Mouse (Mus musculus): ENCODE data around the gene Pomp.

Gene Pomp

GRCm38 (mm10) chr5:147834841-147835500 is 25.3 kb upstream of the Pomp start:
- TF ChIP-seq GATA4 (IDR thresholded peaks at IDR 0.05; ENCODE audit: insufficient replicate concordance, low read length) = no peak

DNA sequence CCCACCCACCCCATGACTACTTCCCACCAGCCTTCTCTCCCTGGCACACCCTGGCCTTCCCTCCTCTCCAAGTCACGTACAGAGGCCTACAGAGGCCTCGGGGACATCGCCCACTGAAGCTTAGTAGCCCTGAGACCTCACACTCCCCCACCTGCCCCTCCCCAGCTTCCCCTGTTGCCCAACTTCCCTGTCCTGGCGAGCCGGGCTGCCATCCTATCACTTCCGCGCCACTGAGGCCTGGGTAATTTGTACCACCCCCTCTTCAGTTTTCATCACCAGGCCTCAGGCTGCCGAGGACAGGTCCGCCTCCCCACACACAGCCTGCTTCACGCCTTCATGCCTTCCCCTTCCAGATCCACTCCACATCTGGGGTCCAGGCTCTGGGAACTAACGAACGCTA is 20.8 kb upstream of the Pomp start:
- TF ChIP-seq GATA4 (IDR thresholded peaks at IDR 0.05; ENCODE audit: insufficient replicate concordance, low read length) = no peak

DNA sequence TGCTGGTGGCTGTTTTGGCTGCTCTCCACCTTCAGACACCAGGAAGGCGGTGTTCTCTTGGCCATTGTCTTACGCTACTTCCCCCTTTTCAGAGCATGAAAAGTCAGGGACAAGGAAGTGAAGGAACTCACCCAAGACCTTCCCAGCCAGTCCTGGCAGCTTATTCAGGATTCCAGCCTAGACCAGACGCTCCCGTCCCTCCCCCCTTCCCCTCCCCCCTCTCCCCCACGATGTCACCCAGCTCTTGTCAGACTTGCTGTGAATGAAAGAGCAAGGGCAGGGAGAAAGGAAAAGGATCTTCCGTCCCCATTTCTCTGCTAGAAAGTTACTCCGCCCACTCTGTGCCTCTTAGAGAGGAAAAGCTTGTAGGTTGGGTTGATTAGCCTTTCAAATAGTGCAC is 16.9 kb upstream of the Pomp start:
- no peak for TF ChIP-seq GATA4 (IDR thresholded peaks at IDR 0.05; ENCODE audit: insufficient replicate concordance, low read length)

- no peak for TF ChIP-seq GATA4 (IDR thresholded peaks at IDR 0.05; ENCODE audit: insufficient replicate concordance, low read length)
Measured at GRCm38 (mm10) chr5:147845319-147845718, 14.9 kb upstream of the Pomp start.

GRCm38 (mm10) chr5:147847361-147847760 is 12.9 kb upstream of the Pomp start:
- no peak for TF ChIP-seq GATA4 (IDR thresholded peaks at IDR 0.05; ENCODE audit: insufficient replicate concordance, low read length)

DNA sequence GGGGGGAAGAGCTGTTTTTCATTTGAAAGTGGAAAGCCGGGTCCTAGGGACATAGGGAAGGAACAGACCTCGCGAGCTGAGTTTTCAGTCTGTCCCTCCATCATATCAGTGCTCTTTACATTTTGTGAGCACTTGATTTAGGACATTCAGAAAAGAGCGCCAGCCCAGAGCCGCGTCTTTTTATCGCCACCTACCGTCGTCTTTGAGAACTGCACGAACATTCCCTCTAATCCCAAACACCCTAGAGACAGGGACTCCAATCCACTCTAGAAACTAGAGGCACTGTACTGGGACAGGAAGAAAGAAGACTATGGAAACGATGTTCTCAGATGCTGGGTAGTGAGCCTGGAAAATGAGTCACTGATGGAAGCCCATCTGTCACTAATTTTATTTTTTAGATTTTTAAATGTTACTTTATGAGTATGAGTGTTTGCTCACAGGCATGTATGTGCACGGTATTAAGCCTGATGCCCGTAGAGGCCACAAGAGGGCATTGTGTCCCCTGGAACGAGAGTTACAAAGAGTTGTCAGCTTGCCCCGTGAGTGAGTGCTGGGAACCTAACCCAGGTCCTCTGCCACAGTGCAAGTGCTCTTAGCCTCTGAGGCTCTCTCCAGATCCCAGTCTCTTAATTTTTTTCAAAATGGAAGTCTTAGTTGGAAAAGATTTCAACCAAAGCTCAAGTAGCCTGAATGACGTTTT is 11.9 kb upstream of the Pomp start:
- TF ChIP-seq GATA4 (IDR thresholded peaks at IDR 0.05; ENCODE audit: insufficient replicate concordance, low read length) = no peak

GRCm38 (mm10) chr5:147850194-147850593 is 10.1 kb upstream of the Pomp start:
- peak; percentile 57; the same call in 1 of the 2 replicates for TF ChIP-seq GATA4 (IDR thresholded peaks at IDR 0.05; ENCODE audit: insufficient replicate concordance, low read length)

DNA sequence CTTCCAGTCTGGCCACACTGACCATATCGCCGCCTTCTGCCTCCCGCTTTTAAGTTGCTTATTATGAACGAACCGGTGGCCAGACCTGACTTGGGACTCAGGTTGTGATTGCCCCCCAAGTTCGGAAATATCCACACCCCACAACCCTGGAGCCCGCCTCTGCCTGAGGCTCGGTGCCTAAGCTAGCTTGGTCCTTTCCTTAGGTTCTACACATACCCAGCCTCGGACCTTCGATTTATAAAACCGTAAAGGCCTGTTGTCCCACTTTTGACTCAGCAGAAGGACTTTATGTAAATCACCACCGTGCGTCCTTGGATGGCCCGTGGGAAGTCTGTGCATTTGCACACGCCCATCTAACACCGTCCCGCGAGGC is 199 bp upstream of the Pomp start:
- TF ChIP-seq GATA4 (IDR thresholded peaks at IDR 0.05; ENCODE audit: insufficient replicate concordance, low read length) = no peak

- no peak for TF ChIP-seq GATA4 (IDR thresholded peaks at IDR 0.05; ENCODE audit: insufficient replicate concordance, low read length)
Measured at GRCm38 (mm10) chr5:147868674-147869073, 8.4 kb downstream of the Pomp start.

DNA sequence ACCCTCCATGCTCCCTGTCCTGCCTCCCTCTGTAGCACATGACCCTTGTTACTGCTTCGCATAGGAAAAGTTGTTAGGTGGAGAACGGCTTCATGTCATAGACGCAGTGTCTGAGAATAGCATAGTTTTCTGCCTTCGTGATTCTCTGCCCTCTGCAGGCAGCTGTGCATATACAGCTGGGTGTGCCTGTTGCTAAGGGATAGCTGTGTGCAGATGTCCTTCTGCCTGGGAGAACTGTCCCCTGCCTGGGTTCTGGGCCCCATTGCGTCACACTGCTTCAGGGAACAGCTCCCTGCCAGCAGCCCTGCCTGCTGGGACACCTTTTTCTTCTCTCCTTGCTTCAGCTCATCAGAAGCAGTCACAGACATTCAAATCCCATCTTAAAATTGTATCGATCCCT is 9.3 kb downstream of the Pomp start:
- no peak for TF ChIP-seq GATA4 (IDR thresholded peaks at IDR 0.05; ENCODE audit: insufficient replicate concordance, low read length)

- TF ChIP-seq GATA4 (IDR thresholded peaks at IDR 0.05; ENCODE audit: insufficient replicate concordance, low read length) = no peak
Measured at GRCm38 (mm10) chr5:147870296-147870695, 10.0 kb downstream of the Pomp start.

GRCm38 (mm10) chr5:147871091-147871820 is 11.0 kb downstream of the Pomp start:
- no peak for TF ChIP-seq GATA4 (IDR thresholded peaks at IDR 0.05; ENCODE audit: insufficient replicate concordance, low read length)

DNA sequence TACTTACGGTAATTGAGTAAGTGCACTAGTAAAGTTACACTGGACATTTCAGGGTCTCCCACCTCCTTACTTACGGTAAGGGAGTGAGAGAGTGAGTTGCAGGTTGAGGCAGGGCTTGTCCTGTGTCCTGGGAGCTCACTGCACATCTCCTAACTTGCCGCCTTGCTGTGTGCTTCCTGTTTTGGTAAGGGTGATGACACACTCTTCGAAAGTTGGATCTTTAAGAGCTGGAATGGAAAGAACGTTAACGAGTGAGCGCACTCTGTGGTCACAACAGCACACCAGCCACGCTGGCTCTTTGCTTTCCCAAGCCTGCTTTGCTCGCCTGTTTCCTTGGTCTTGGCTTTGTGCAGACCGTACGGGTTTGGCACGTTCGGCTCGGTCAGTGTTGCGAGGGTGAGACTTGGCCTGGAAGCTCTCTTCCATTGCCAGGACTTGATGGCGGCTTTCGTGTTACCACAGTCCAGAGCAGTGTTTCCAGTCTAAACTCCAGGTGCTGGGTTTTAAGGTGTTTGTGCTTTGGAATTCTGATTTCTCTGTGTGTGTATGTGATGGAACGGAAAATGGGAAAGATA is 14.3 kb downstream of the Pomp start:
- TF ChIP-seq GATA4 (IDR thresholded peaks at IDR 0.05; ENCODE audit: insufficient replicate concordance, low read length) = no peak

- no peak for TF ChIP-seq GATA4 (IDR thresholded peaks at IDR 0.05; ENCODE audit: insufficient replicate concordance, low read length)
Measured at GRCm38 (mm10) chr5:147875210-147875609, 14.9 kb downstream of the Pomp start.

DNA sequence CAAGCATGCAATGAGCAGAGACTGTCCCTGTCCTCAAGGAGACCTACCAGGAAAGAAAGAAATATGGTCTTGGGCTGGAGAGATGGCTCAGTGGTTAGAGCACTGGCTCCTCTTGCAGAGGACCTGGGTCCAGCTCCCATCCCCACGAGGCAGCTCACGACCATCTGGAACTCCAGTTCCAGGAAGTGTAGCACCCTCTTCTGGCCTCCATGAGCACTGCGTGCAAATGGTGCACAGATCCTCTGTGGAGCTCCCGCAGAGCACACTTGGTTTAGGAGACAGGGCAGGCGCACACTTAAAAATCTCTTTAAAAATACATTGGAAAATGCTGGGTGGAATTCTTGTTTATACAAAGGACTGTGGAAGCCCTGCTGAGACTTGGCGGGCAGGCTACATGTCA is 17.3 kb downstream of the Pomp start:
- no peak for TF ChIP-seq GATA4 (IDR thresholded peaks at IDR 0.05; ENCODE audit: insufficient replicate concordance, low read length)
